Mouse (Mus musculus) hematopoietic stem cell, adult 5-6 weeks (primary cell): ENCODE results near the gene Ssu72. TPM values are rescaled to one million over a fixed set of nuclear protein-coding genes. Genes with fewer than 3 reads are reported as not detected.

Experiments
- ATAC-seq, 2 experiments: fragments of 125-278 bp in 1 of 2; replicated peaks in 1 of 2; 2 replicates each; pipeline ENCODE4 v1.8.0; 2016 to 2017; ENCODE audit warnings: inconsistent platforms in 2 of 2, mild to moderate bottlenecking in 2 of 2, moderate number of reproducible peaks in 2 of 2, low read depth in 1 of 2, moderate TSS enrichment in 1 of 2; ENCODE audit not compliant: low FRiP score in 2 of 2, poor library complexity in 2 of 2, severe bottlenecking in 2 of 2, insufficient read depth in 1 of 2, low TSS enrichment in 1 of 2
- total RNA-seq: library from RNA; stranded (forward); fragments of 172-1452, 232-1000 nt; gene quantifications from 2 replicates; pipeline ENCODE4 v1.2.3, GENCODE M21; 2017

Ssu72 gene
- total RNA-seq, 1 experiment from 2014 or later: 73.4 TPM

DNA sequence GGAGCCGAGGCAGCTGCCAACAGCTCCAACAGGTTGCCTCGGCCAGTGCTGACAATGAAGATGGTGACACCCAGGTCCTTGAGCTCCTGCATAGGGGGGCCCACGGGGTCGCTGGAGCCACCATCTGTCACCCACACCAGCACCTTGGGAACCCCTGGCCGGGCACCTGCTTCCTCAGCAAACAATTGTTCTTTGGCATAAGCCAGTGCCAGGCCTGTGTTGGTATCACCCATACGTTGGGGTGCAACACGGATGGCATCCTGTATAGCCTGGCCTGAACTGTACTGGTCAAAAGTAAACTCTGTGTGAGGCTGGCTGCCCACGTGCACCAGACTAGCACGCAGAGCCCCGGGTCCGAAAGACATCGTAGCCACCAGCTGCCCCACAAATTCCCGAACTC, 68.2 kb downstream of the Ssu72 start:
- ATAC-seq: no peak

DNA sequence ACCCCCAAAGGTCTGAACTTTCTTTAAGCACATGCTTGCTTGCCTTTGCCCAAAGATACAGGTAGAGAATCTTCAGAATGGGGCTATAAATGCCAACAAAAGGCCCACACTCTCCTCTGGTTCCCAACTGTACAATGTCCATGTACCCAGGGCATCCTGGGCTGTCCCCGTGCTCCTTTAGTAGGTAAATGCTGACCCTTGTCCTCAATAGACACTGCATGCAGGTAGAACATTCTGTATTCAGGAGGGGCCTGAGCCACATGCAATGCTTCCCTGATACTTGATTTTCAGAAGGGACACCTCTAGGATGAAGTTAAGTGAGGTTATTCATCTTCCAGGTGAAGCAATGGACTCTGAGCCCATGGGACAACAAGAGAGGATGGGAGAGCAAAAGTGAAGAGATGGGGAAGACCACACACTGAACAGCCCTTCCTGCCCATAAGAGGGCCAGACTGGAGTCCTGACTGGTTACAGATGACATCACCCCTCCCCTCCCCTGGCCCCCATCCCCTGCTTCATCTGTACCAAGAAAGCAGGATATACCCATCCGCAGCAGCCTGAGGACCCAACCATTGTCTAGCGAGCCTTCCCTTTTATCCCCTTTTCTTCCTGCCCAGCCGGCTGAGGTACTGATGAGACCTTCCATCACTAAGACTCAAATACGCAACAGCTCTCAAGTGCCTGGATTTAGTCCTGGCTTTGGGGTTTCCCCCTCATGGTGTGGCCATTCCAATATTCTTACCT, 68.9 kb downstream of the Ssu72 start:
- no peak for ATAC-seq

DNA sequence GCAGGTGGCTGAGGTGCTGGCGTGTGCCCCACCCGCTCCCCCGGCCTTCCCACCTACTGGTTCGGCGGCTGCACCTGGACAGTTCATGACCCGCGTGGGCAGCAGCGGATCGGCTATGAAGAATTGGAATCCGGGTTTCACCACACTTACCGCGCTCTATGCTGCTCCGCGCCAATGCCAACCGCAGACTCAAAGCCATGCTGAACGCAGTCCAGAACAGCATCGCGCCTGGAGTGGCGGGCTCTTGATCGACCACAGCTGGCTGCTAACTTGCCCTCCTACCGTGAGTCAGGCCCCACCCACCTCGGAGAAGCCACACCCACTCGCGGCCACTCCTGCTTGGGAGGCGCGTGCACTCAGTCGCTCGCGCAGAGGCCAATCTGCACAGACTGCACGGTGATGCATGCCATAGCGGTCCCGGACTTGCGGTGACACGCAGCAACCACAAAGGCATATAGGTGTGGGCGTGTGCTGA, 69.7 kb downstream of the Ssu72 start, which contains the start of gene Vwa1:
TSS of gene Vwa1 (minus strand) at position 419 of the 475 bp plus-strand sequence.
- peak; percentile 74 to 77 for ATAC-seq

DNA sequence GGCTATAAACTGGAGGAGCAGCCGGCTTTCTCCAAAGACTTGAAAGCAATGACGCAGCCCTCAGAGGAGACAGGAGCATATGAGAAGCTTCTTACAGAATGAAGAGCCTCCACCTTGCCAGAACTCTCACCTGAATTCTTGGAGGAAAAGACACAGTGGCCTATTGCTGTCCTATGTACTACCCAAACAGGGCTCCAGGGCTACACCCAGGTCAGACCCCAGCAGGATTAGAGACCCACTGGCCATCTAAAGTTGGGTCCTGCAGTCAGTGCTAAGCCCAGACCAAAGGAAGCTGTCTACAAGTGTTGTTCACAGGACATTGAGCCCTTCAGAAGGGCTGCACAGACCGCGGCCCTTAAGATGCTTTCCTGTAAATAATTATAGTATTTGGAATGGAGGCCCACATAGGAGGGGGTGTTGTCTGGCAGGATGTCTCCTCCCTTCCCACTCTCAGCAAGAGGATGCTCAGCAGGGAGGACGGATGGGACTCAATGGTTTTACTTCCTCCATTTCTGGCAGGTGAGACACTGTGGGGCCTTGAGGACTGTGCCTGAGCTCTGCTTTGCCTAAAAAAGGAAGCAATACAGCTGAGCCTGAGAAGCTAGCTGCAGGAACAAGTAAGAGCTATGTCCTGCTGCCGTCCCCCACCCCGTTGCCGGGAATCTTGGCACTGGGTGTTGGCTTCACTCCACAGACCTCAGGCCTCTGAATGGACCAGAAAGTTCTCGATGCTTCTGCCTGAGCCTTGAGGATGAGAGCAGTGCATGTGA, 70.6 kb downstream of the Ssu72 start:
- ATAC-seq: peak; percentile 22 to 38; a peak in 1 of 4 replicates

DNA sequence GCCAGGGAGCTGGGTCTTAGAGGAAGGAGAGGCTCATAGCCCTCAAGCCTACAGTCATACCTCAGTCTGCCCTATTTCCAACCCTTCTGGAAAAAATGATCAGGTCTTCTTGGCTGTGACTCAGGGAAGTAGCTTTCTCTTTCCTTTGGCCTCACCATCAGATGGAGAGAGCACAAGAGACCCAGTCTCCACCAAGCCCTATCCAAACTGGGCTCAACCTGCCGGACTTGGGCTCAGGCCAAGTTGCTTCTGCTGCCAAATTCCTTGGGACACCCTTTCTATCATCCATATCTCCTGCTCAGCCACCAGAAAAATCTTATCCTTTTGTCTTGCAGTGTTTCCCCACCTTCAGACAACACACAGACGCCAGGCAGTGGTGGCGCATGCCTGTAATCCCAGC, 71.3 kb downstream of the Ssu72 start:
- no peak for ATAC-seq

DNA sequence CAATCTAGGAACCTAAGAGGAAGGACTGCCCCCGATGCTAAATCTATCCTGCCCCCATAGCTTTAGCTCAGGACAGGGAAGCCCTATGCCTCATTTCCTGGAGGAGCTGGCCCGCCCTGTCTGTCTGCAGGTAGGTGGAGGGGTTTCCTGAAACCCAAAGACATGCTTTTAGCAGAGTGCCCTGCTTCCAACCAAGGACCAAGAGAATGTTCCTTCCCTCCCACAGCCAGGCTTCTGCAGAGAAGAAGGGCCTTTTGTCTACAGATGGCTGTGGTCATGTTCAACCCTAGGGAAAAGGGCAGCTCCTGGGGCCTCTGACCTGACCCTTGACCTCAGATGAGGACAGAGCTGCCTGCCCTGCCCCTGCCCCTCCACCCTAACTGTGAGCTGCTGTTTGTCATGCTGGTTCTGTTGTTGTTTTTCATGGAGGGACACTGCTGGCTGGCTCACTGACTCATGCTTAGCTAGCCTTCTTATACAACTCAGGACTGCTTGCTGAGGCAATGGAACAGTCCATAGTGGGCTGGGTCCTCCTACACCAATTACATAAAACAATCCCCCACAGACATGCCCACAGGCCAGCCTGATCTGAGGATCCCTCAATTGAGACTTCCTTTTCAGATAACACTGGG, 72.2 kb downstream of the Ssu72 start:
- no peak for ATAC-seq

DNA sequence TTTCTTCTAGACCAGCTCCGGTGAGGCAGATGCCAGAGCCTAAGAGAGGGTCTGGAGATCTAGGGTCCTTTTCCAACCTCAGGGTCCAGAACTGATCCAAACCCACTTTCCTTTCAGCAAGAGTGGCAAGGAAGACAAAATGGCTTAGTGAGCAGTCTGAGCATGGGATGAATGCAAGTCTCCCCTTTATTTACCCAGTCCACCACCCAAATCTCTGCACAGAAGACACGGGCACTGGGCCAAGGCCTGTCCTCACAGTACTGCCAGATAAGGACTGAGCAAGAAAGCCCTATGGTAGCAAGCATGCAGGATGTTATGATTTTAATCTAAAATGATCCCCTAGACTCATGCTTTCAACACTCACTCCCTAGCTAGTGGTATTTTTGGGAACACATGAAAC, 73.2 kb downstream of the Ssu72 start:
- no peak for ATAC-seq

DNA sequence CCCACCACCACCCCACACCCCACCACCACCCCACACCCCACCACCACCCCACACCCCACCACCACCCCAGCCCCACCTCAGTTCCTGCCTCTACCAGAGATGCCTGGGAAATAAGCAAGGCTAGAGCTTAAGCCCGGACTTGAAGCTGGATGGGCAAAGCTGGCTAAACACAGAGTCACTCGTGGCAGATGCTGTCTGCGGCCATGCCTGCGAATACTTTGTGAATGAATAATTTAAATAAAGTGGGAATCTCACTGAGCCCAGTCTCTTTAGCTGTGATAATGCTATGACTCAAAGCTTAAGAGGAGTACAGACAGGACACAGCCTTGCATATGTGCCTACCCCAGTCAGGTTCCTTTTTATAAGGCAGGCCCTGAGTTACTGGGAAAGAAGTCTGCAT, 74.9 kb downstream of the Ssu72 start:
- no peak for ATAC-seq

DNA sequence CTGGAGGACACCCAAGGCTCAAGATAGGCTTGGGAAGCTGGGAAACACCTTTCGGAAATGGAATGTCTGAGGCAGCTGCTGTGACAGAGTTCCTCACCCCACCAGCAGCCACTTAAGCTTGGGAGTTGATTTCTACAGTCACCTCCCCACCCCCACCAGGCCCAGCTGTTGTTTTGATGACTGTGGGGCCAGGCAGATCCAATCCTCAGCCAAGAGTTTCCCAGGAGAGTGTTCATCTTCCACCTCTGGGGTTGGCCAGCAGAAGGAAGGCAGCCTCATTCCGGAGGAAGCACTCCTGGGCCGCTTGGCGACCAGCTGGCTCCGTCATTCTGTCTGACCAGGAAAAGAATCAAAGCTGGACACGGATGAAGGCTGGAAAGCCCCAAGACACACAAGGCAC, 76.3 kb downstream of the Ssu72 start:
- no peak for ATAC-seq

Other genes starting within 250 kb of the Ssu72 start
- gene Tmem52, start 235.7 kb upstream of the Ssu72 start, total RNA-seq: not detected in 2 replicates
- gene Gnb1, start 213.4 kb upstream of the Ssu72 start, total RNA-seq: 139 and 236 TPM in 2 replicates
- gene Nadk, start 142.4 kb upstream of the Ssu72 start, total RNA-seq: 37.9 and 72.3 TPM in 2 replicates
- 16.6 and 22.6 TPM in 2 replicates for gene Slc35e2, start 103.4 kb upstream of the Ssu72 start, total RNA-seq
- gene Cdk11b, start 79.9 kb upstream of the Ssu72 start, total RNA-seq: 75.7 and 107 TPM in 2 replicates
- not detected in 2 replicates for gene Gm10563, start 59.4 kb upstream of the Ssu72 start, total RNA-seq
- gene Mmp23, start 51.4 kb upstream of the Ssu72 start, total RNA-seq: not detected in 2 replicates
- gene Mib2, start 35.6 kb upstream of the Ssu72 start, total RNA-seq: 29.1 and 42.8 TPM in 2 replicates
- 3.7 and 6.9 TPM in 2 replicates for gene Fndc10, start 10.5 kb upstream of the Ssu72 start, total RNA-seq
- gene Tmem240, start 30.0 kb downstream of the Ssu72 start, total RNA-seq: 0.31 and 1.5 TPM in 2 replicates
- gene Atad3a, start 56.3 kb downstream of the Ssu72 start, total RNA-seq: 53.7 and 73.8 TPM in 2 replicates
- 0.30 and 0.31 TPM in 2 replicates for gene Vwa1, start 69.9 kb downstream of the Ssu72 start, total RNA-seq
- 0.05 TPM in 1 of 2 replicates, not detected in the other for gene Tmem88b, start 81.1 kb downstream of the Ssu72 start, total RNA-seq
- gene Ankrd65, start 85.6 kb downstream of the Ssu72 start, total RNA-seq: not detected in 2 replicates
- gene Mrpl20, start 98.1 kb downstream of the Ssu72 start, total RNA-seq: 47.9 and 55.7 TPM in 2 replicates
- 120 and 133 TPM in 2 replicates for gene Ccnl2, start 107.7 kb downstream of the Ssu72 start, total RNA-seq
- 93.5 and 114 TPM in 2 replicates for gene Aurkaip1, start 126.5 kb downstream of the Ssu72 start, total RNA-seq
- gene Mxra8, start 134.9 kb downstream of the Ssu72 start, total RNA-seq: 1.4 and 13.4 TPM in 2 replicates
- 21.0 and 23.8 TPM in 2 replicates for gene Dvl1, start 142.6 kb downstream of the Ssu72 start, total RNA-seq
- gene Tas1r3, start 158.6 kb downstream of the Ssu72 start, total RNA-seq: 0.45 and 0.75 TPM in 2 replicates
- gene Cptp, start 164.6 kb downstream of the Ssu72 start, total RNA-seq: 7.3 and 8.5 TPM in 2 replicates
- 22.6 and 24.8 TPM in 2 replicates for gene Ints11, start 164.7 kb downstream of the Ssu72 start, total RNA-seq
- 23.3 and 26.5 TPM in 2 replicates for gene Pusl1, start 187.0 kb downstream of the Ssu72 start, total RNA-seq
- 3.7 and 13.8 TPM in 2 replicates for gene Acap3, start 187.0 kb downstream of the Ssu72 start, total RNA-seq
- 80.7 and 104 TPM in 2 replicates for gene Ube2j2, start 239.0 kb downstream of the Ssu72 start, total RNA-seq